Comparison of ENCODE assay signal across 8 mouse cellular contexts in genomic region chr15:88750677-88751563, GRCm38 (mm10). TPM values are rescaled to one million over a fixed set of nuclear protein-coding genes. Genes with fewer than 3 reads are reported as not detected.
DNase-seq lines count a peak whose midpoint lies in the region; ATAC-seq and TF ChIP-seq lines count a peak whose summit lies in the region.

No protein-coding gene starts in this region.

- peak overlapping the region; percentile 98 for H3K27ac ChIP-seq in hindbrain, embryonic 10.5 days
- H3K27ac ChIP-seq in lung, postnatal 0 days (ENCODE audit: low read length): peak overlapping the region; percentile 86

- H3K4me3 ChIP-seq in hindbrain, embryonic 10.5 days: peak overlapping the region; percentile 90
- H3K4me3 ChIP-seq in lung, postnatal 0 days (ENCODE audit: low read depth, low read length): peak overlapping the region; percentile 72

- H3K9me3 ChIP-seq in hindbrain, embryonic 10.5 days: no peaks in the 10 kb centered on the region
- H3K9me3 ChIP-seq in lung, postnatal 0 days (ENCODE audit: low read length): no peaks in the 10 kb centered on the region

- WGBS in hindbrain, embryonic 10.5 days: 6% methylated on average over 54 of the region's 54 CpGs
- 6% methylated on average over 54 of the region's 54 CpGs for WGBS in lung, postnatal 0 days

- no peaks in the 10 kb centered on the region for H3K27me3 ChIP-seq in hindbrain, embryonic 10.5 days (ENCODE audit: insufficient read depth, poor library complexity, severe bottlenecking)
- no peaks in the 10 kb centered on the region for H3K27me3 ChIP-seq in lung, postnatal 0 days (replicated peaks; ENCODE audit: insufficient read depth, low read length)

- no peak for TF ChIP-seq CTCF in lung, postnatal 0 days (IDR thresholded peaks at IDR 0.05)

- peak overlapping the region; percentile 81 for H3K4me2 ChIP-seq in lung, postnatal 0 days (replicated peaks; ENCODE audit: low read depth, low read length)

- peaks cover 19% of the 10 kb centered on the region for H3K36me3 ChIP-seq in hindbrain, embryonic 10.5 days
- no peaks in the 10 kb centered on the region for H3K36me3 ChIP-seq in lung, postnatal 0 days (ENCODE audit: insufficient read depth, low read length)

- H3K4me1 ChIP-seq in hindbrain, embryonic 10.5 days (replicated peaks): peaks cover 26% of the 10 kb centered on the region
- H3K4me1 ChIP-seq in lung, postnatal 0 days (ENCODE audit: insufficient read depth, low read depth, low read length): peaks cover 10% of the 10 kb centered on the region; the same call in 1 of the 2 replicates

- peak; percentile 100 for DNase-seq in MN1 (ENCODE audit: low spot score)
- peak; percentile 100 for DNase-seq in cerebellum, adult 9-10 months
- DNase-seq in hindbrain, embryonic 10.5 days (ENCODE audit: low spot score): peak; percentile 99
- DNase-seq in layer of hippocampus, adult 9-11 months: peak; percentile 99
- DNase-seq in lung, postnatal 0 days (ENCODE audit: low spot score): peak; percentile 99
- peak; percentile 96 for DNase-seq in ovary, postnatal 14 days (ENCODE audit: low spot score)
- DNase-seq in thymus, postnatal 14 days: peak; percentile 99

- peak; percentile 99 for ATAC-seq in frontal cortex, adult (ENCODE audit: low TSS enrichment)
- peak; percentile 98 for ATAC-seq in lung, postnatal 0 days

- peak overlapping the region; percentile 44; the same call in 1 of the 2 replicates for H3K9ac ChIP-seq in lung, postnatal 0 days (replicated peaks; ENCODE audit: low read depth)

- TF ChIP-seq EP300 in lung, postnatal 0 days (IDR thresholded peaks at IDR 0.05): no peak

RNA-seq across cellular contexts. Expression of gene Zbed4, which starts 0.5 kb away (rescaled TPM):
- 37.2 and 40.8 TPM in 2 replicates for polyA plus RNA-seq in hindbrain, embryonic 10.5 days (2016; fragmentation: Nextera tagmentation; extraction: Ambion mirVana)
- polyA plus RNA-seq in lung, postnatal 0 days (2015; fragmentation: Nextera tagmentation; extraction: Ambion mirVana): 4.7 and 4.8 TPM in 2 replicates

RNA-seq across cellular contexts. Expression of gene Brd1, which starts 16.9 kb away (rescaled TPM):
- polyA plus RNA-seq in hindbrain, embryonic 10.5 days (2016; fragmentation: Nextera tagmentation; extraction: Ambion mirVana): 16.9 and 19.6 TPM in 2 replicates
- 17.1 and 18.1 TPM in 2 replicates for polyA plus RNA-seq in lung, postnatal 0 days (2015; fragmentation: Nextera tagmentation; extraction: Ambion mirVana)

Comparison
In these comparisons a context has a peak if more than half of its experiments do, and no peak if none do; other contexts are left out.
1. Peak in every context shown above with its lines: DNase-seq, ATAC-seq, H3K4me3 ChIP-seq and H3K27ac ChIP-seq.